Mouse (Mus musculus): ENCODE measurements around the gene 6820408C15Rik. TPM values are rescaled to one million over a fixed set of nuclear protein-coding genes. Genes with fewer than 3 reads are reported as not detected.

The 6820408C15Rik gene
- not detected for total RNA-seq (2023)

DNA sequence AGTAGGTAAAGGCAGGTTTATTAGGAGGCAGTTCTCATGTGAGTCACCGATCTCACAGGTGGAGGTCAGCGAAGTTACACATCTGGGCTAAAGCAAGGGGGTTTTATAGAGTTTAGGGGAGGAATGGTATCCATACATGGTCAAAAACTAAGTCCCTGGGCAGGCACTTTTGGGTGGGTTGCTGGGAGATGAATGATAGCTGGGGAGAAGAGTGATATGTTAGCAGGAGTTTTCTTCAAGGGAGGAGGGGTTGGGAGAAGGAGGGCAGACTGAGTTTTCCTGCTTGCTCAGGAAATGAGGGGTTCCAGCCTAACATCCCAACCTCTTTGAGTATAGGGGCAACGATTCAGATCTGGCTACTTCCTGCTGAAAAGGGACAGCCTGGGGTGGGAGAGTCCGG lies at the start of gene 6820408C15Rik:
Gene 6820408C15Rik (plus strand): TSS at position 301 of the 400 bp plus-strand sequence.

DNA sequence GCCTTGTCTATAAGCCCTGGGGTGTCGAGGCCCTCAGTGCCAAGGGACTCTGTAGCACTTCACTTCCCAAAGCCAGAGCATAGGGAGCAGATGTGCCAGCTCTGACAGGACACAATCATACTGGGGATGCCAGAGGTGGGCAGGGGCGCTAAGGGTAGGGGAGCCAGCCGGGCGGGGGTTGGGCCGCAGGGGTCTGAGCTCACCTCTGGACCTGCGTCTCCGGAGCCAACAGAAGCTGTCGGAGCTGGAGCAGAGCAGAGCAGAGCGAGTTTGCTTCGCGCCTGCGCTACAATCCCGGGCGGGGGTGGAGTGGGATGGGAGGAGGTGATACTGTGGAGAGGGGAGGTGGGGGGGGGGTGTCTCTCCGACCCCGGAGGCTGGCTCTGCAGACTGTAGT lies 39.0 kb upstream of the 6820408C15Rik start, which contains the start of gene Nrsn2:
Gene Nrsn2 (minus strand): TSS at position 294 of the 397 bp plus-strand sequence.

DNA sequence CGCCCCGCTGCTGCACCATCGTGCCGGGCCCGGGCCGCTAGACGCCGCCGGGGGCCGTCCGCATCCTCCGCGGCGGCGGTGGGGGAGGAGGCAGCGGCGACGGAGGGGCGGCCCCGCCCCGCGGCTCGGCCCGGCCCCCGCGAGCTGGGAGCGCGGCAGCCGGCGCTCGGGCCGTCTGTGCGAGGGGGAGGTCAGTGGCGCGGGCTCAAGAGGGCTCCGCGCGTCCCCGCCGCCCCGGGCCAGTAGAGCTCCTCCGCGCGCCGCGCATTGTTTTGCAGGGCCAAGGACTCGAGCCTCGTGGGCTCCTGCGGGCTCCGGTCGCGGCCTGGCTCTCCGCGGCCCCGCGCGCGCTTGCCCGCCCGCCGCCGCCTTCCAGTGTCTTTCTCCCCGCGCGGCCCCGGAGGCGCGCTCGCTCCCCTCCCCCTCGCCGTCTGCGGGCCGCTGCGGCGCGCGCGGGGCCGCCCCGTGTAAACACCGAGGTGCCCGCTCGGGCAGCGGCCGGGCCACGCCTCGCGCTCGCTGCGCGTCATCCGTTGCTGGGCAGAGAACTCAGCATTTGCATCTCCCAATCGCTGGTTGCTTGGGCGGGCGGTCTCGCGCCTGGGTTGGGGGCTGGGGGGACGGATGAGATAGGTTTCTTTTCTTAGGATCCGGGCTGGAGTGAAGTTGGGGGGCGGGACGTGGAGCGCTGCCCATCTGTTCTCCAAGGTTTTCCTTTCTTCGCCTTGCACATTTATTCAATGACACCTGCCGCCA lies 17.5 kb upstream of the 6820408C15Rik start, which contains the start of gene Sox12:
Gene Sox12 (minus strand): TSS at position 384 of the 756 bp plus-strand sequence.

DNA sequence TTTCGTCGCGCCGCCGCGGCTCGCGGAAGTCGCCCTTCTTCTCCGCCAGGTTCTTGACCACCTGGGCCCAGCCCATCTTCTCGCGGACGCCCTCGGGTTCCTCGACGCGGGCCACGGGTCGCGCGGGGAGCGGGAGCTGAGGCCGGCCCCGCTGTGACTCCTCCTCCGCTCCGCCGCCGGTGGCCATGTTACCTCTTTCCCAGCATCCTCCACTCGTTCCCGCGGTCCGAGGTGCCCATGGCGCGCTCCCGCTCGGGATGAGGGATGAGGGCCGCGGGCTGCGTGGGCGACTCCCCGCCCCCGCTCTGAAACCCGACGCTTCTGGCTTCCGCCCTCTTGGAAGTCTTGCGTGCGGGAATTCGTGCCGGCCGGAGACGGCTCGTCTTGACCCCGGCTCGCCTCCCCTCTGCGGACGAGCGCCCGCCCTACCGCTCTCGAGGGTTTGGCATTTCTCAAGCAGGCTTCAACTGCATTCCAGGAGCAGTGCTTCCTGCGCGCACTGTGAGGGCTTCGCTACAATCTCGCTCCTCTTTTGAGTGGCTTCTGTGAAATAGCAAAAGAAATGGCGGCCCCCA lies 709 bp upstream of the 6820408C15Rik start, which contains the start of gene Zcchc3:
Gene Zcchc3 (minus strand): TSS at position 437 of the 575 bp plus-strand sequence.

DNA sequence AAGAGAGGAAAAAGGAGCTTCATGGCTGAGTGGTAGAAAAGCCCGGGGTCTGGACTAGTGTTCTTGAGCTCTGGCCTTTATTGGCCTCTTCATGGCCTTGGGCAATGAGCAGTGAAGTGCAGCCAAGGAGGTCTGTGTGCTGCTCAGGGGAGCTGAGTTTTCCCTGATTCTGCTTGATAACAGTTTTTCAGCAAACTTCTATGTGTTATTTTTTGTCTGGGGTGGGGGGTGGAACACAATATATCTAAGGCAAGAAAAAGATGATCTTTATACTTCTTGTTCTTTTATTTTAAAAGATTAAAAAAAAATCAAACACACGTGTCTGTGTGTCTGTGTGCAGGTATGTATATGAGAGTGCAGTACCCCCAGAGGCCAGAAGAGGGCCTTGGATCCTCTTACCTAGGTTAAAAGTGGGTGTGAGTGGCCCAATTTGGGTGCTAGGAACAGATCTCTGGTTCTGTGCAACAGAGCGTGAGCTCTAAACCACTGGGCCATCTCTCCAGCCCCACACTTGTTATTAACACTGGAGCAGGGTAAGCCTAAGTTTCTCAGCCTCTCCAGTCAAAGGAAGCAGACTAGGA lies 49.3 kb downstream of the 6820408C15Rik start, which contains the start of gene Defb23:
Gene Defb23 (minus strand): TSS at position 51 of the 581 bp plus-strand sequence.

DNA sequence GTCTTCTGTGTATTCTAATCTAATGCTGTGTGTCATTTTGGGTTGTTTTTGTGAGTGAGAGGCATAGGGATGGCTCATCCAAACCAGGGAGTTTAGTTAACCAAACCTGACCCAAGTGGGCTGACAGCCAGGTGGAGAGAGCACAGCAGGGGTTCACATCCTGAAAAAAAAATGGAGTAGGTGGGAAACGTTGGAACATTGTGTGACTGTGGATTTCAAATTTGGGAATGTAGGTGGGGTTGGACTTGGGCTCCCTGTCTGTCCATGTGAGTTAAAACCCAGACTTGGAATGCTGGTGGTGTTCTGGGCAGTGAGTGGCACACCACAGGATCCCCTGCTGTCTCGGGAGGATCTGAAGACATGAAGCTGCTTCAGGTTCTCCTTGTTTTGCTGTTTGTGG lies 61.4 kb downstream of the 6820408C15Rik start, which contains the start of gene Defb20:
Gene Defb20 (plus strand): TSS at position 301 of the 400 bp plus-strand sequence.

DNA sequence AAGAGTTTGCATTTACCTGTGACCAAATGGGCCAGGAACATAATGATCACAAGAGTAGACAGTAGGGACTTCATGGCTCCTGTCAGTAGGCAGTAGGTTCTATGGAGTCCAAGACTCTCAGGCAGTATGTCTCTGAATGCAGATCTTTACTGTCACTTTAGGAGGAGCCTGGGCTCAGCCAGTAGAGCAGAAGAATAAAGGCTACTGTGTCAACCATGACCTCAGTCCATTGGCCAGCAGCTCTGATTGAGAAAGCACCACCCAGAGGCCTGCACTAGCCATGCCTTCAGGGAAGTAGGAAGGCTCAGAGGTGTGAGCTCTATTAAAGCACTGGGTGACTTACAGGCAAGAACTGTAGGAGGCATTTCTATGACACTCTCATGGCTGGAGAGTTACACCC lies 74.7 kb downstream of the 6820408C15Rik start, which contains the start of gene Defb22:
Gene Defb22 (minus strand): TSS at position 101 of the 400 bp plus-strand sequence.

Other genes with a start within 250 kb of the 6820408C15Rik start
- gene Csnk2a1, start 188.7 kb upstream of the 6820408C15Rik start, total RNA-seq (2023), result 102 TPM
- gene Tbc1d20, start 121.8 kb upstream of the 6820408C15Rik start, total RNA-seq (2023), result 44.0 TPM
- 215 TPM for gene Rbck1, start 82.9 kb upstream of the 6820408C15Rik start, total RNA-seq (2023)
- gene Trib3, start 71.6 kb upstream of the 6820408C15Rik start, total RNA-seq (2023), result 10.8 TPM
- not detected for gene Nrsn2, start 38.9 kb upstream of the 6820408C15Rik start, total RNA-seq (2023)
- 1.2 TPM for gene Sox12, start 17.5 kb upstream of the 6820408C15Rik start, total RNA-seq (2023)
- gene Zcchc3, start 560 bp upstream of the 6820408C15Rik start, total RNA-seq (2023), result 2.9 TPM
- not detected for gene Defb23, start 49.0 kb downstream of the 6820408C15Rik start, total RNA-seq (2023)
- gene Defb20, start 61.5 kb downstream of the 6820408C15Rik start, total RNA-seq (2023), result not detected
- gene Defb22, start 74.6 kb downstream of the 6820408C15Rik start, total RNA-seq (2023), result not detected
- gene Defb26, start 96.1 kb downstream of the 6820408C15Rik start, total RNA-seq (2023), result not detected
- gene Defb28, start 102.7 kb downstream of the 6820408C15Rik start, total RNA-seq (2023), result not detected
- gene Defb29, start 124.5 kb downstream of the 6820408C15Rik start, total RNA-seq (2023), result not detected
- not detected for gene Gm17416, start 153.8 kb downstream of the 6820408C15Rik start, total RNA-seq (2023)
- not detected for gene Defb21, start 157.2 kb downstream of the 6820408C15Rik start, total RNA-seq (2023)
- not detected for gene Defb19, start 164.7 kb downstream of the 6820408C15Rik start, total RNA-seq (2023)
- not detected for gene Defb45, start 183.8 kb downstream of the 6820408C15Rik start, total RNA-seq (2023)
- not detected for gene Defb36, start 188.7 kb downstream of the 6820408C15Rik start, total RNA-seq (2023)
- not detected for gene Defb25, start 207.5 kb downstream of the 6820408C15Rik start, total RNA-seq (2023)
- not detected for gene Rem1, start 211.4 kb downstream of the 6820408C15Rik start, total RNA-seq (2023)